Mouse (Mus musculus) lung, embryonic 14.5 days (tissue): ENCODE measurements around the gene Tmem30a. TPM values are rescaled to one million over a fixed set of nuclear protein-coding genes. Genes with fewer than 3 reads are reported as not detected.

ENCODE experiments used
- ATAC-seq: fragments of 200-750 bp; cut with Nextera tagmentation; 2 replicates; pipeline ENCODE4 v1.8.0; 2017; ENCODE audit warnings: mild to moderate bottlenecking, moderate TSS enrichment, moderate library complexity; ENCODE audit not compliant: insufficient read depth
- DNase-seq: peaks from one replicate; pipeline ENCODE4 v3.0.0-alpha.2; 2015
- H3K27ac ChIP-seq: fragments of 300-500 bp; sonication (generic); 2 replicates; pipeline ENCODE4 v1.5.1; 2014; ENCODE audit warnings: low read depth, mild to moderate bottlenecking, moderate library complexity
- H3K27me3 ChIP-seq: fragments of 300-500 bp; sonication (generic); 2 replicates; pipeline ENCODE4 v1.6.1; 2014; ENCODE audit warnings: low read length, control low read depth; ENCODE audit not compliant: insufficient read depth
- H3K36me3 ChIP-seq: fragments of 300-500 bp; sonication (generic); 2 replicates; pipeline ENCODE4 v1.6.1; 2014; ENCODE audit warnings: control low read depth; ENCODE audit not compliant: insufficient read depth
- H3K4me1 ChIP-seq: fragments of 300-500 bp; sonication (generic); 2 replicates; pipeline ENCODE4 v1.6.1; 2014; ENCODE audit warnings: antibody characterized with exemption, control low read depth; ENCODE audit not compliant: insufficient read depth
- H3K4me2 ChIP-seq: fragments of 300-500 bp; sonication (generic); 2 replicates; pipeline ENCODE4 v1.6.1; 2014; ENCODE audit warnings: mild to moderate bottlenecking
- H3K4me3 ChIP-seq: fragments of 300-500 bp; sonication (generic); 2 replicates; pipeline ENCODE4 v1.5.1; 2014; ENCODE audit warnings: low read depth, low read length
- H3K9ac ChIP-seq: fragments of 300-500 bp; sonication (generic); 2 replicates; pipeline ENCODE4 v1.6.1; 2014
- H3K9me3 ChIP-seq: fragments of 300-500 bp; sonication (generic); 2 replicates; pipeline ENCODE4 v1.6.1; 2016; ENCODE audit warnings: low read depth, low read length, control low read depth
- CTCF ChIP-seq: IDR thresholded peaks from 2 replicates; pipeline ENCODE4 v1.5.1; 2016; ENCODE audit warnings: antibody characterized with exemption, low read depth
- WGBS: fragments of 180-500 bp; shearing (Covaris S2); extraction: QIAGEN DNeasy Blood & Tissue Kit; methylation state at CpG from one replicate; pipeline ENCODE4 v1.1.7; 2014; 5-methylcytosine and 5-hydroxymethylcytosine counted together
- polyA plus RNA-seq: library from polyadenylated mRNA; unstranded; fragments of >200 nt; fragmentation: Nextera tagmentation; extraction: Ambion mirVana; gene quantifications from 2 replicates; pipeline ENCODE4 v1.2.1, GENCODE M21; 2014

The Tmem30a gene
- polyA plus RNA-seq, 1 experiment from 2014 or later, result 92.2 TPM

GRCm38 (mm10) chr9:79765329-79765728 is 28.0 kb downstream of the Tmem30a start:
- DNase-seq, result peak; percentile 23
- WGBS, result 62% methylated on average over 4 of the region's 4 CpGs
- H3K9ac ChIP-seq, result no peak overlapping the region
- H3K27ac ChIP-seq, result peak overlapping the region; percentile 38; the same call in 1 of the 2 replicates
- peak; percentile 45; the same call in 1 of the 2 replicates for ATAC-seq
- no peak overlapping the region for H3K4me3 ChIP-seq
- H3K4me1 ChIP-seq, result no peaks in the 10 kb centered on the region
- H3K9me3 ChIP-seq, result no peaks in the 10 kb centered on the region
- no peak overlapping the region for H3K4me2 ChIP-seq
- peaks cover 6% of the 10 kb centered on the region; the same call in 1 of the 2 replicates for H3K36me3 ChIP-seq
- TF ChIP-seq CTCF, result no peak
- no peaks in the 10 kb centered on the region for H3K27me3 ChIP-seq

DNA sequence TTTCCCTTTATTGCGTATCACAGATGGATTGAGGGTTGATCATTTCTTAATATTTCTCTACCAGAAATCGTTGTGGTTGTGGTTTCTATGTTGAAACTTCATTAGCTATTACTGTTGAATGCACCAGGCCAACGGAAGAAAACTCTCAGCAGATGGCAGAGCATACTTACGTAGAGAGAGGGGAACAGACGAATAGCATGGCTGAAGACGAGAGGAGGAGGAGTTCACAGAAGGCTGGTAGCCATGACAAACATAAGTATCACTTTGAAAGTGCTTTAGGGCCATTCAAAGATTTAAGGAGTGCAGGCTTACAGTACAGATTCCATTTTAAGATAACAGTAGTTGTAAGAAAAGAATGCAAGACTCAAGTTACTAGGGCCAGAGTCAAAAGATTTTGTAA is 30.8 kb downstream of the Tmem30a start:
- no peak overlapping the region for H3K4me3 ChIP-seq
- TF ChIP-seq CTCF, result no peak
- ATAC-seq (no peak), DNase-seq (no peak)
- H3K9ac ChIP-seq, result no peak overlapping the region
- H3K27ac ChIP-seq, result no peak overlapping the region
- peaks cover 5% of the 10 kb centered on the region for H3K36me3 ChIP-seq
- H3K4me1 ChIP-seq, result 0 out of 2 replicates have a peak, but pooled peaks cover 3% of the 10 kb centered on the region
- H3K9me3 ChIP-seq, result no peaks in the 10 kb centered on the region
- H3K27me3 ChIP-seq, result no peaks in the 10 kb centered on the region
- no peak overlapping the region for H3K4me2 ChIP-seq
- 74% methylated on average over 6 of the region's 6 CpGs for WGBS

- peak; percentile 39 for ATAC-seq
- no peak for TF ChIP-seq CTCF
- 5% methylated on average over 14 of the region's 14 CpGs for WGBS
- Histone ChIP-seq H3K36me3 (peaks cover 26% of the 10 kb centered on the region), H3K27ac (peak overlapping the region; percentile 95), H3K4me2 (peak overlapping the region; percentile 84), H3K27me3 (no peaks in the 10 kb centered on the region), H3K4me1 (0 out of 2 replicates have a peak, but pooled peaks cover 3% of the 10 kb centered on the region), H3K9me3 (no peaks in the 10 kb centered on the region), H3K9ac (peak overlapping the region; percentile 91), H3K4me3 (peak overlapping the region; percentile 84)
- peak; percentile 62 for DNase-seq
Measured at GRCm38 (mm10) chr9:79760076-79760475, 33.2 kb downstream of the Tmem30a start.

DNA sequence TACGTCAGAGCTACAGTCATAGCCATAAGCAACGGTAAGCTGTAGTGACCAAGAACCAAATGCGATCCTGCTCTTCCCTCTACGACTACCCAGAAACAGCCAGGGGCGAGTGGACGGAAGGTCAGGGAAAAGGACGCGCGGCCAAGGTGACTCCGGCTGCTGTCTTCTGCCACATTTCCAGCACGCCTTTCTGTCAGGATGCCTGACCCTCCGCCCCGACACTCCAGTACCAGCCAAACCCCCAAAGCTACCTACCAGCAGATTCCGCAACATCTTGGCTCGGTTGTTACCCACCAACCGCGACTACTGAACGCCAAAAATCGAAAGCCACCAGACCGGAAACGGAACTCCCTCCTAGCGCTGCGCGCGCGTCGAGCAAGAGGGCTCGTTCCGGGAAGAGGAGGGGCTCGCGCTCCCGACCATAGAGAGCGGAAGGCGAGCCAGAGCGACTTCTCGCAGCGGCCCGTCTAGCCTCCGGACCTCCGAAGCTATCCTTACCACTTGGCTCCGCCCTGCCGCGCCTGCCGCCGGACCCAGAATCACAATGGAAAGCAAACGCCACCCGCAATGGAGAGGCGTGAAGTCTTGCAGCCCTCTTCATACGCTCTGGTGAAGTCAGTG is 33.8 kb downstream of the Tmem30a start, which contains the start of gene Cox7a2:
Cox7a2 (minus strand) TSS at position 494 of the 621 bp plus-strand sequence.
- H3K27me3 ChIP-seq, result no peaks in the 10 kb centered on the region
- under 1% methylated on average over 49 of the region's 49 CpGs for WGBS
- no peak for TF ChIP-seq CTCF
- ATAC-seq (peak; percentile 100), DNase-seq (peak; percentile 99)
- H3K4me2 ChIP-seq, result peak within 1 kb of the TSS; percentile 84
- H3K36me3 ChIP-seq, result peaks cover 30% of the 10 kb centered on the region
- 0 out of 2 replicates have a peak, but pooled peaks cover 3% of the 10 kb centered on the region for H3K4me1 ChIP-seq
- peak within 1 kb of the TSS; percentile 91 for H3K9ac ChIP-seq
- peak within 1 kb of the TSS; percentile 95 for H3K27ac ChIP-seq
- no peaks in the 10 kb centered on the region for H3K9me3 ChIP-seq
- H3K4me3 ChIP-seq, result peak within 1 kb of the TSS; percentile 84

DNA sequence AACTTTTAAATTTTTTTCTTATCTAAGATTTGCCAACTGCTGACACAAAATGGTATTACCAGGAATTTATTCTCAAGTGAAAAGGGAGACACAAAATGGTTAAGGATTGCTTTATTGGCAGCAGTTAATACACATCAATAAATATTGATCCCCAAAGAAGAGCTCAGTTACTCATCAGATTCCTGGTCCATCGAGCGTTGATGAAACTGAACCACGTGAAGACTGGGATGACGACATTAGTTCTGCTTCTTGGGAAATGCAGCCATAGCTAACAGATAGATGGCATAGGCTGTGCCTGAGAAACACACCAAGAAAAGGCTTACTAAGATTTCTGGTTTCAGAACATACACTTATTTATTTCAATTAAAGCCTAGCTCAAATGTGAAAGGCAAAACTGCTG is 38.0 kb downstream of the Tmem30a start:
- H3K9me3 ChIP-seq, result no peaks in the 10 kb centered on the region
- no peak for ATAC-seq
- no peaks in the 10 kb centered on the region for H3K27me3 ChIP-seq
- DNase-seq, result no peak
- TF ChIP-seq CTCF, result no peak
- H3K9ac ChIP-seq, result no peak overlapping the region
- no peak overlapping the region for H3K4me2 ChIP-seq
- 95% methylated on average over 4 of the region's 4 CpGs for WGBS
- peaks cover 53% of the 10 kb centered on the region for H3K36me3 ChIP-seq
- no peak overlapping the region for H3K27ac ChIP-seq
- H3K4me1 ChIP-seq, result 0 out of 2 replicates have a peak, but pooled peaks cover 3% of the 10 kb centered on the region
- H3K4me3 ChIP-seq, result no peak overlapping the region

GRCm38 (mm10) chr9:79751846-79752245 is 41.5 kb downstream of the Tmem30a start:
- ATAC-seq, result no peak
- H3K4me2 ChIP-seq, result no peak overlapping the region
- TF ChIP-seq CTCF, result no peak
- no peaks in the 10 kb centered on the region for H3K9me3 ChIP-seq
- no peak for DNase-seq
- H3K27me3 ChIP-seq, result no peaks in the 10 kb centered on the region
- no peak overlapping the region for H3K27ac ChIP-seq
- H3K4me1 ChIP-seq, result no peaks in the 10 kb centered on the region
- H3K36me3 ChIP-seq, result peaks cover 43% of the 10 kb centered on the region
- no peak overlapping the region for H3K9ac ChIP-seq
- H3K4me3 ChIP-seq, result no peak overlapping the region
- WGBS, result 83% methylated on average over 8 of the region's 8 CpGs

- ATAC-seq (no peak), DNase-seq (no peak)
- no peak overlapping the region for H3K4me3 ChIP-seq
- no peak overlapping the region for H3K4me2 ChIP-seq
- 32% methylated on average over 7 of the region's 7 CpGs for WGBS
- H3K36me3 ChIP-seq, result peaks cover 32% of the 10 kb centered on the region
- H3K27me3 ChIP-seq, result no peaks in the 10 kb centered on the region
- no peaks in the 10 kb centered on the region for H3K9me3 ChIP-seq
- H3K9ac ChIP-seq, result no peak overlapping the region
- no peak for TF ChIP-seq CTCF
- H3K27ac ChIP-seq, result no peak overlapping the region
- H3K4me1 ChIP-seq, result no peaks in the 10 kb centered on the region
Measured at GRCm38 (mm10) chr9:79750709-79751108, 42.6 kb downstream of the Tmem30a start.
